Mouse (Mus musculus): Measurements from ENCODE around the gene Slain1. TPM values are rescaled to one million over a fixed set of nuclear protein-coding genes. Genes with fewer than 3 reads are reported as not detected.

Gene Slain1
- not detected in 2 replicates for polyA plus RNA-seq (2012; ENCODE audit: insufficient read depth, insufficient read length, low replicate concordance, missing spikeins)

DNA sequence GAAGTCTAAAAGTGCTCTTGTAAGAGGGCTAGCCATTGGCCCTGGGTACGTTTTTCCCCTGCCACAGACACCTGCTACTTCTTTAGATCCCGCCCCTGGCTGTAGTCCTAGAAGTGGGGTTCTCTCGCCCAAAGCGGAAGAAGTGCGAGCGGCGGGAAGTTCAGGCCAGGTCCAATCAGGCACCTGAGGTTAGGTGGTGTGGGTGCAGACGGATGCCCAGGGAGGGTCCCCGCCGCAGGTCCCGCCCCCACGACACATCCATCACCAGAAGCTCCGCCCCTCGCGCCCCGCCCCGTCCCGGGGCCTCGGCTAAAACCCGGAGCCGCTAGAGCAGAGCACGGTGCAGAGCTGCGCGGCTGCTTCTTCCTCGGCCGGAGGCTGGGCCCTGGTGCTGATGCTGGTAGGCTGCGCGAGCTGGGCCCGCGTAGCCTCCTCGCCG, at the start of gene Slain1:
TSS of gene Slain1 (plus strand) at position 333 of the 439 bp plus-strand sequence.
- H3K4me3 ChIP-seq (ENCODE audit: insufficient read depth, low read depth, low read length), result peak within 1 kb of the TSS; percentile 97
- under 1% methylated on average over 32 of the region's 32 CpGs for WGBS
- TF ChIP-seq CTCF (IDR thresholded peaks at IDR 0.05; ENCODE audit: insufficient read depth, low read depth, low read length) (no peak), POLR2A (IDR thresholded peaks at IDR 0.05; ENCODE audit: insufficient read depth, low read depth, low read length) (peak; percentile 95)
- peak within 1 kb of the TSS; percentile 84 for H3K27ac ChIP-seq (ENCODE audit: insufficient read depth, low read depth, low read length)
- H3K4me1 ChIP-seq (ENCODE audit: control insufficient read depth, insufficient read depth, low read length), result 0 out of 2 replicates have a peak, but pooled peaks cover 3% of the 10 kb centered on the region

DNA sequence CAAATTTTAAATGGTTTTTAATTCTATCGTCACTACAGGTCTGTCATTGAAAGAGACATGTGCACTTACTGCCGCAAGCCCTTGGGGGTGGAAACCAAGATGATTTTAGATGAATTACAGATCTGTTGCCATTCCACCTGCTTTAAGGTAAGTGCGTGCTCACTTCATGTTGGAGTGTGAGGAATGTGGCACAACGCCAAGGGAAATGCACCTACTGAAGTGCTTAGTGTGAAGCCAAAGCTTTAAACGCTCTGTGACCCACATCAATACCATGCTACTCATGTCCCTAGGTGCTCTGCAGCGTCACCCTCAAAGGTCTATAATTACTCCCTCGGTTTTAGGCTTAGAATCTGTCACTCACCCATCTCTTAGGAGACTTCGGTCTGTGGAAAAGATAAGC, 42.0 kb upstream of the Slain1 start:
- no peaks in the 10 kb centered on the region for H3K4me1 ChIP-seq (ENCODE audit: control insufficient read depth, insufficient read depth, low read length)
- no peak overlapping the region for H3K27ac ChIP-seq (ENCODE audit: insufficient read depth, low read depth, low read length)
- H3K4me3 ChIP-seq (ENCODE audit: insufficient read depth, low read depth, low read length), result no peak overlapping the region
- 92% methylated on average over 8 of the region's 8 CpGs for WGBS
- TF ChIP-seq POLR2A (IDR thresholded peaks at IDR 0.05; ENCODE audit: insufficient read depth, low read depth, low read length) (no peak), CTCF (IDR thresholded peaks at IDR 0.05; ENCODE audit: insufficient read depth, low read depth, low read length) (no peak)

DNA sequence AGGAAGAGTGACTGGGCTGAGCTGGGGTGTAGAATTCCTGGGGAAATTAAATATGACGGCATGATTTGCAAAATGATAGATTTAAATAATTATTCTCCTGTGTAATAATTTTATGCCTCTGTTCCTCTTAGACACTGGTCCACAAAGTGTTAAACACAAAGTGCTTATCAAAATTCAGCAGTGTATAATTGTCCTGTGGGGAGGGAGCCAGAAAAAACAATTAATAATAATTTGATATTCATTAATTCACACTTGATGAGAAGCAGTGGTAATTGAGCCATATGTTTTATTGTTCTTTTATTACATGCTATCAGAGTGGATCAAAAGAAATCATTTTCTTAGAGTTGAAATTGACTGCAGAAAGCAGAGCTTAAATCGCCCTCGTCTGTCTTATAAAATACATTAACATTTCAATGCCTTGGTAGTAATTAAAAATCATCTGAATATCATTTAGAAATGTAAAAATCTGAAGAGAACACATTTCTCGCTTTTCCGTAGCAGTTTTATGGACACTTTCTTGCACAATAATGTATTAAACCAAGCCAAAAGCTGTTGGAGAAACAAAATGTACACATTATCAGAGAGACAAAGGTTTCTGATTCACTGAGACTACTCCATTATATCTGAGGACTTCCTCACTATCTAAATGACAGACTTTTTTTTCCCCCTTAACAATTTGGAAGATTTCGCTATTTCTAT, 36.3 kb upstream of the Slain1 start:
- 46% methylated on average over 6 of the region's 6 CpGs for WGBS
- TF ChIP-seq CTCF (IDR thresholded peaks at IDR 0.05; ENCODE audit: insufficient read depth, low read depth, low read length), result no peak
- no peak for TF ChIP-seq POLR2A (IDR thresholded peaks at IDR 0.05; ENCODE audit: insufficient read depth, low read depth, low read length)
- Histone ChIP-seq H3K4me1 (ENCODE audit: control insufficient read depth, insufficient read depth, low read length) (no peaks in the 10 kb centered on the region), H3K4me3 (ENCODE audit: insufficient read depth, low read depth, low read length) (no peak overlapping the region), H3K27ac (ENCODE audit: insufficient read depth, low read depth, low read length) (no peak overlapping the region)

DNA sequence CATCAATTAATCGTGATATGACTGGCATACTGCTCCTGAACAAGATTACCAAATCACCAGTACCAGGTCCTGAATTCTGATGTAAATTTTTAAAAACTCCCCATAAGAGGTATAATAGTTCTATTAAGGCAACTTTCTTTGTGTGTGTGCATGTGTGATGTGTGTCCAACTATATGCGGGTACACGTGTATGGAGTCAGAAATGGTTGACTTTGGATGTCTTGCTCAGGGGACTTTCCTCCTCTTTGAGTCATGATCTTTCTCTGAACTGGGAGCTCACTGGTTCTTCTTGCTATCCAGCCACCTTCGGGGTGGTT, 35.8 kb upstream of the Slain1 start:
- no peaks in the 10 kb centered on the region for H3K4me1 ChIP-seq (ENCODE audit: control insufficient read depth, insufficient read depth, low read length)
- no peak overlapping the region for H3K27ac ChIP-seq (ENCODE audit: insufficient read depth, low read depth, low read length)
- WGBS, result 67% methylated on average over 4 of the region's 4 CpGs
- no peak overlapping the region for H3K4me3 ChIP-seq (ENCODE audit: insufficient read depth, low read depth, low read length)
- TF ChIP-seq CTCF (IDR thresholded peaks at IDR 0.05; ENCODE audit: insufficient read depth, low read depth, low read length) (no peak), POLR2A (IDR thresholded peaks at IDR 0.05; ENCODE audit: insufficient read depth, low read depth, low read length) (no peak)

DNA sequence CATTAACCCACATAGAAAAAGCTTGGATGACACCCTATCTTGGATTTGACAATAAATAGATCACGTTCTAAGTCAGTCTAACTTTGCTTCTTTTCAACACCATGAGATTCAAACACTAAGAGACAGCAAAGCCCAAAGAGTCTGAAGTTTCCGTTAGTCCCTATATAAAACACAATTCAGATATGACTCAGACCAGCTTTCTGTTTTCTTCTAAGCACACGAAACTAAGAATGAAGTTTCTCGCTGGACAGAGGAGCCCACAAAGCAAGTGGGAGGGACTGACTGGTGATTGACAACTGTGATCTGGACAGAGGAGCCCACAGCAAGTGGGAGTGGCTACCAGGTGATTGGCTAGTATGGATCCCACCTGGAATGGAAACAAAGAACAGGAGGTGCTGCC, 30.3 kb upstream of the Slain1 start:
- 84% methylated on average over 4 of the region's 4 CpGs for WGBS
- Histone ChIP-seq H3K4me1 (ENCODE audit: control insufficient read depth, insufficient read depth, low read length) (no peaks in the 10 kb centered on the region), H3K27ac (ENCODE audit: insufficient read depth, low read depth, low read length) (no peak overlapping the region), H3K4me3 (ENCODE audit: insufficient read depth, low read depth, low read length) (no peak overlapping the region)
- TF ChIP-seq CTCF (IDR thresholded peaks at IDR 0.05; ENCODE audit: insufficient read depth, low read depth, low read length), result no peak
- no peak for TF ChIP-seq POLR2A (IDR thresholded peaks at IDR 0.05; ENCODE audit: insufficient read depth, low read depth, low read length)

DNA sequence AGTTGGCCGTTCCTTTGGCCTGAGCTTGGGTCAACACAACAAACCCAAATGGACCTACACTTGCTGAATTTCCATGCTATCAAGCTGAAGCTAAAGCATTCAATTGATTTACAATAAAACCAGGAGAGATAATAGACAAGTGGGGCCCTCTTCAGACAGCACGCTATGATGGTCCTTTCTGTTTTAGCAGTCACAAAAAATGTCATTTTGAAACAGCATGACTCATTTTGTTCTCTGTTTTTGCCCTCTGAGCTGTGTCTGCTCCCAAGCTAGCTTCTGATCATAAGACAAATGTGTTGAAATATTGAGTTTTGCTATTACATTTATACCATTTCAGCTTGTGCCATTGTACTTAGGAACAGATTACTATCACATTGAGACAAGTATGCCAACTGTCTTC, 28.8 kb upstream of the Slain1 start:
- Histone ChIP-seq H3K4me3 (ENCODE audit: insufficient read depth, low read depth, low read length) (no peak overlapping the region), H3K27ac (ENCODE audit: insufficient read depth, low read depth, low read length) (no peak overlapping the region), H3K4me1 (ENCODE audit: control insufficient read depth, insufficient read depth, low read length) (no peaks in the 10 kb centered on the region)
- 96% methylated on average over 2 of the region's 2 CpGs for WGBS
- TF ChIP-seq POLR2A (IDR thresholded peaks at IDR 0.05; ENCODE audit: insufficient read depth, low read depth, low read length), result no peak
- TF ChIP-seq CTCF (IDR thresholded peaks at IDR 0.05; ENCODE audit: insufficient read depth, low read depth, low read length), result no peak

DNA sequence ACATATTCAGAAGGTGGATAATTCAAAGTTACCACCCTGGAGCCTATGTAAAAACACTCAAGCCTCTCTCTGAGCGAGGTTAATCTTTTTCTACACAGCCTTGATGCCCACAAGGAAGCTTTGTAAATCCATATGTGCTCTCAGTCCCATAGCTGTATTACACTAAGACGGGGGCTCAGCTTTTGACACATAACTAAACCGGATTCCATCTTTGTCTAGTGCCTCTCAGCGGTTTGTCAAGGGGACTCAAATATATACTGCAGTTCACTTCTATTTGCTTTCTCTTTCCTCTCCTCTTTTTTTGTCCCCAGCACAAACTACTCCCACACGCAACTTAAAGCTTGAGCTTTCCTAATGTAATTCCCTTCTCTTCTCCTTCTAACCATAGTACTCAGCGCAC, 23.9 kb upstream of the Slain1 start:
- TF ChIP-seq POLR2A (IDR thresholded peaks at IDR 0.05; ENCODE audit: insufficient read depth, low read depth, low read length), result no peak
- TF ChIP-seq CTCF (IDR thresholded peaks at IDR 0.05; ENCODE audit: insufficient read depth, low read depth, low read length), result no peak
- Histone ChIP-seq H3K27ac (ENCODE audit: insufficient read depth, low read depth, low read length) (no peak overlapping the region), H3K4me1 (ENCODE audit: control insufficient read depth, insufficient read depth, low read length) (no peaks in the 10 kb centered on the region), H3K4me3 (ENCODE audit: insufficient read depth, low read depth, low read length) (no peak overlapping the region)
- 91% methylated on average over 6 of the region's 6 CpGs for WGBS

DNA sequence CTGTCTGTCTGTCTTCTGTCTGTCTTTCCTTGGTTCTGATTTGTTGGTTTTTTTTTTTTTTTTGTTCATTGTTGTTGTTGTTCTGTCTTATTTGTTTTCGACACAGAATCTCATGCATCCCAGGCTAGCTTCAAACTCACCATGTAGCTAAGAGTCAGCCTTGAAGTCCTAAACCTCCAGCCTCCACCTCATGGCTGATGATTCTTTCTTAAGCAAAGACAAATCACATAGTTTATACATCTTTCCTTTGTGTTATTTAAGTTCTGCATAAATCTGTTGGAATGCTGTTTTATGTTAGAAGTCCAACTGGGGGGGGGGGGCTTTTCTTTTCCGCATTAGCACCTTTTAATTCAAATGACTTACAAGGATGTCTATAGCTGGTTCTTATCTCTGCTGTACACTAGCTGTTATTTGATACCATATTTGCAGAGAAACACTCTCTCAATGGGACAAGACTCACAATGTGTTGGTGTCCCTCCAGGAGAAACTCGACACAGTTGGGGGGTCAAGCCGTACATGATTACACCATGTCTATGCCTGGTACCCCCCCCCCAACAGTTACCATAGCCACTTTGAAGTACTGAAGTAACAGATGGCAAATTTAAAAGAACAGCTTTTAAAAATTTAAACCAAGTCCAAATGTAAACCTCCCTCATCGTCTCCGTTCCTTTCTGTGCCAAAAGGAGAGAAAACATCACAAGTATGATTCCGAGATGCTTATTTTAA, 20.2 kb upstream of the Slain1 start:
- H3K4me3 ChIP-seq (ENCODE audit: insufficient read depth, low read depth, low read length), result no peak overlapping the region
- no peaks in the 10 kb centered on the region for H3K4me1 ChIP-seq (ENCODE audit: control insufficient read depth, insufficient read depth, low read length)
- 88% methylated on average over 7 of the region's 7 CpGs for WGBS
- no peak overlapping the region for H3K27ac ChIP-seq (ENCODE audit: insufficient read depth, low read depth, low read length)
- TF ChIP-seq CTCF (IDR thresholded peaks at IDR 0.05; ENCODE audit: insufficient read depth, low read depth, low read length) (no peak), POLR2A (IDR thresholded peaks at IDR 0.05; ENCODE audit: insufficient read depth, low read depth, low read length) (no peak)

DNA sequence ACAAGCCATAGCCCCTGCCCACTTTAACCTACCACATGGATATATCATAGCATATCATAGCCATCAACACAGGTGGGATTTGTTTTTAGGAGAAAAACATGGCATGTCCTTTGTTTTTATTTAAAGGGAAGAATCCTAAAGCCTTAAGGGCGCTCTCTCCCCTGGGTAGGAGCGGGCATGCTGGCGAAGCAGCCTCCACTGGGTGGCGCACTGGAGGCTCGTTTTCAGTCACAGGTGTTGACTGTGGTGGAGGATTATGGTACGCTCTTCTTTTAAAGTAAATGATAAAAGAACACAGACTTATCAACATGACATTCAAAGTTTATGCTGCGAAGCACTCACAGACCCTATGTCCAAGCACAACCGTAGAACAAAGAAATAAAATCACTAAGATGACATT, 19.5 kb upstream of the Slain1 start:
- Histone ChIP-seq H3K4me3 (ENCODE audit: insufficient read depth, low read depth, low read length) (no peak overlapping the region), H3K27ac (ENCODE audit: insufficient read depth, low read depth, low read length) (no peak overlapping the region), H3K4me1 (ENCODE audit: control insufficient read depth, insufficient read depth, low read length) (no peaks in the 10 kb centered on the region)
- TF ChIP-seq CTCF (IDR thresholded peaks at IDR 0.05; ENCODE audit: insufficient read depth, low read depth, low read length), result no peak
- TF ChIP-seq POLR2A (IDR thresholded peaks at IDR 0.05; ENCODE audit: insufficient read depth, low read depth, low read length), result no peak
- 77% methylated on average over 8 of the region's 8 CpGs for WGBS

Data from olfactory bulb, adult 2 months (tissue).